Mouse (Mus musculus): ENCODE measurements around the gene Nup214.

Nup214 gene

DNA sequence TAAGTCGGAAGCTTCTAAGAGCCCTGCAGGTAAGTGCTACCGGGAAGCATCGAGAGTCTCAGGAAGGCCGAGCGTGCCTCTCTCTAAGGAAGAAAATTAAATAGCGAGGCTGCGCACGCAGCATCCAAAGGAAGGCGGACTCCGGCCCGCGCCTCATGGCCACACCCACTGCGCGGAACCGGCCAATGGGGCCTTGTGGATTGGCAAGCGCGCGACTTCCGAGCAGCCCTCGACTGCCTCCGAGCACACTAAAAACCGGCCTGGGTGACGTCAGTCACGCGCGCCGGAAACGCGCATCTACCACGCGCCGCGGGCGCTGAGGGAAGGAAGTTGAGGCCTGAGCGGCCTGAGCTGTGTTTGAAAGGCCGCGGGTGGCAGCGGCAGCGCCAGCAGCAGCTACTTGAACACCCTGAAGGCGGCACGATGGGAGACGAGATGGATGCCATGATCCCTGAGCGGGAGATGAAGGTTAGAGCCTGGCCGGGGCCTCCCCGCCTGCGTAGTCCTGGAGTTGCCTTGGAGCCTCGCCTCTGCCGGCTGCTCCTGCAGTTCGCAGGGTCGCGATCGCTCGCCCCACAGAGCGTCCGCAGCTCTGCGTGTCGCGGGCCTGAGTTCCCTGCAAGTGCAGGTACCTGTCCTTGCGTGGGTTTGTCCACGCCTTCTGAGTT is at the start of gene Nup214:
Gene Nup214, plus strand, starts transcription at position 296 of the 668 bp plus-strand sequence.
- no peak; the same call in 1 of the 2 replicates for TF ChIP-seq GATA4 (IDR thresholded peaks at IDR 0.05; ENCODE audit: insufficient replicate concordance, low read length)

DNA sequence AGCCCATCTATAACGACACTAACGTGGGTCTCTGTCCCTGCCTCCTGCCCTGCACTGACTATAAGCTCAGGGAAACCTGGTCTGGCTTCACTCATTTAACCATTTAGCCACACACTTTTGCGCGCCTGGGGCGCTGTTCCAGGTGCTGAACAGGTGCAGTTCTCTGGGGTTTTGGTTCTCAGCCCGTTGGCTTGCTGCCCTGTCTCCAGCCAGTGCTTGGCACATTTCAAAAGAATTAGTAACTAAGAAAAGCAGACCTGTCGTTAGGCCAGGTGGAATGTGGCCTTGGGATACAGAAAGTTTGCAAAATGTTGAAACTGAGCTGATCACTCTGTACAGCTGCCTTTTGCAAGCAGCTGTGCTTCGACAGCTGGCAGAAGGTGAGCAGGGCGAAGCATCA is 49.4 kb upstream of the Nup214 start:
- no peak for TF ChIP-seq GATA4 (IDR thresholded peaks at IDR 0.05; ENCODE audit: insufficient replicate concordance, low read length)

DNA sequence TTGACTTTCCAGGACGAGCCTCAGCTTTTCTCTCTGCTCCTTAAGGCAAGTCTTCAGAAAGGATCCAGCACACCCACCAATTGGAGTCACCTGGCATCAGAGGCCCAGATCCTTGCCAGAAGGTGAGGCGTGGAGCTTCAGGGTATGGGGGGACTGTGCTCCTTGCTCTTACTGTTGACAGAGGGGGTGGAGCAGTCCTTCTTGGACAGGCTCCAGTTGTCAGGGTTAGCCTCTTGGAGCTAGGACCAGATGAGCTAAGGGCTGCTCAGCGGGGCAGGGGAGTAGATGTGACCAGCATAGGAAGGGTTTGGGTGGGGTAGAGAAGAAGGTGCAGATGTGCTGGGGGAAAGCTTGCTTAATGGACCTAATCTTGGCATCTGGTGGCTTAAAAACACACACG is 48.3 kb upstream of the Nup214 start:
- no peak for TF ChIP-seq GATA4 (IDR thresholded peaks at IDR 0.05; ENCODE audit: insufficient replicate concordance, low read length)

DNA sequence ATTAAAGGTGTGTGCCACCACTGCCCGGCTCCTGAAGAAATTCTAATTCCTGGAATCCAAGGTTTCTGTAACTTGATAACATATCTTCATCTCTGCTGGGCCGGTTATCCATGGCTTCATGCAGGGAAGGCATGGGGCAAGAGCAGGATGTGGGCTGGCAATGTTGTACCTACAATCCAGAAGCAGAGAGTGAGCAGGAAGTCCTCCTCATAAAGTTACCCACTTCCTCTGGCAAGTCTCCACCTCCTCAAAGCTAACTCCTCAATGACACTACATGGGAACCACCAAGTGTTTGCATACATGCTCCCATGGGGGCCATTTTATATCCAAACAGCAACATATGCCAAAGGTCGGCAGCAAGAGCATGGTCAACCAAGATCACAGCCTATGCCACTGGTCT is 44.6 kb upstream of the Nup214 start:
- no peak for TF ChIP-seq GATA4 (IDR thresholded peaks at IDR 0.05; ENCODE audit: insufficient replicate concordance, low read length)

DNA sequence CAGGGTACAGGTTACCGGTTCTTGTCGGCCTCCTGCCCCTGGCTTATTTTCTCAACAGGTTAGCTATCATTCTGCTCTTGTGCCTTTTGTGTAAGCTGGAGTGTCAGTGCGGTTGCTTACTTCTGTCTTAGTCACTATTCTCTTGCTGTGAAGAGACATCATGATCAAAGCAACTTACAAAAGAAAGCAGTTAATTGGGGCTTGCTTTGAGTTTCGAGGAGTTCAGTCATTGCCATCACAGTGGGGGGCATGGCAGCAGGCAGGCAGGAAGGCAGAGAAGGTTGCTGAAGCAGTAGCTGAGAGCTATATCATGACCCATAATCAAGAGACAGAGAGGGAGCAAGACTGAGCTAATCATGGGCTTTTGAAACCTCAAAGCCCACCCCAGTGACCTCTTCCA is 39.7 kb upstream of the Nup214 start:
- no peak for TF ChIP-seq GATA4 (IDR thresholded peaks at IDR 0.05; ENCODE audit: insufficient replicate concordance, low read length)

DNA sequence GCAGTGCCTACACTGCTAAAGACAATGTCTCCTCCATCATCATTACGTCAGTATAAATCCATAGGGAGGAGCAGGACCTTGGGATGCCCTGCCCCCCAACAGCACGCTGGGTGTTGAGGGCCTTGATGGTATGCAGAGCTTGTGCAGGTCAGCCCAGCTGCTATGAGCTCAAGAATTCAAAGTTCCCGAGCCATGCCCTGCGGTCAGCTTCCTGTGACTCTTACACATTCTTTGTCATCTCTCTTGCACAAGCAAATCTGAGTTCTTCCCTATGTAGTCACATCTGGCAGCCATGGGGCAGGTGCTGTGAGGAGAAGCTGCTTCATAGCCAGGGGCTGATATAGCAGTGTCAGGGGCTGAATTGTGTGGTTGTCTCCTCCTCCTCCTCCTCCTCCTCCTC is 39.2 kb upstream of the Nup214 start:
- no peak for TF ChIP-seq GATA4 (IDR thresholded peaks at IDR 0.05; ENCODE audit: insufficient replicate concordance, low read length)

DNA sequence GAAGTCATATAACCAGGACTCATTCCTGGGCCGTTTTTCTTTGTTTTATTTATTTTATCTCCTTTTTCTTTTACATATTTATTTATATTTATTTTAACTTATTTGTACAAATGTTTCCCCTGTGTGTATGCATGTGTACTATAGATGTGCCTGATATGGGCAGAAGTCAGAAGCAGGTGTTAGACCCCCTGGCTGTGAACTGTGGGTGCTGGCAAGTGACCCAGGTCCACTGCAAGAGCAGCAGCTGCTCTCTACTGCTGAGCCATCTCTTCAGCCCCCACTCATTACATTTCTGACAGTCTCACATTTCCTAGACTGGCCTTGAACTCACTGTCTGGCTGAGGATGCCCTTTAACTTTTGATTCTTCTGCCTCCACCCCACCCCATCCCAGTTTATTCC is 35.9 kb upstream of the Nup214 start:
- no peak for TF ChIP-seq GATA4 (IDR thresholded peaks at IDR 0.05; ENCODE audit: insufficient replicate concordance, low read length)

DNA sequence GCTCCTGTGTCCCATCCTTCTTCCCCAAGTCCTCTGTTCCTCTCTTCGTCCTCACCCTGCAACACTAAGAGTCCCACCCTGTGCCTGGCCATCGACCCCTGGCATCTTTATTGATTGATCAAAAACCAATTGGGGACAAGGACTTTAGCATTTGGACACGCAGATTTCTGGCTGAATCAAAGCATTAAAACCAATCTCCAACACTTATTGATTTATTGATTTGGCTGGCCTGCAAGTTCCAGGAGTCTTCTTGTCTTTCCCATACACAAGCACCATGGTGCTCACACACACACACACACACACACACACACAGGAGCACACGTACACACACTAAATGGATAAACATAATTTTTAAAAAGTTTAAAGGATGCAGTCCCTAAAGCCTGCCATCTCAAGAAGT is 31.2 kb upstream of the Nup214 start:
- no peak for TF ChIP-seq GATA4 (IDR thresholded peaks at IDR 0.05; ENCODE audit: insufficient replicate concordance, low read length)

DNA sequence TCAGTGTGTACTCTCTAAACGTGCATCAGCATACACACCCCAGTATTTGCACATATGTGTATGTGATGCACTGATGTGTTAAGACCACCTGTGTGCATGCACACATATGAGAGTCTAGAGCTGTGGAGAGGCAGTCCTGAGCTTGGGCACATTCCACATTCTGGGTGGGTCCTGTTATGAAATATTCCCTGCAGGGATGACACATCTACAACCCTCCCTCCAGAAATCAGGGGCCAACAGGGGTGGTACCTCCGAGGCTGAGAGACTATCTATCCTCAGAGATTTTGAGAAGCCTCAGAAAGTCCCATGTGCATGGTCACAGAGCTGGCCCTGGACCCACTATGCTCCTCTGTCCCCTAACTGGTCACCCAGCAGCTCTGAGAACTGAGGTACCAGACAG is 28.7 kb upstream of the Nup214 start:
- no peak for TF ChIP-seq GATA4 (IDR thresholded peaks at IDR 0.05; ENCODE audit: insufficient replicate concordance, low read length)

DNA sequence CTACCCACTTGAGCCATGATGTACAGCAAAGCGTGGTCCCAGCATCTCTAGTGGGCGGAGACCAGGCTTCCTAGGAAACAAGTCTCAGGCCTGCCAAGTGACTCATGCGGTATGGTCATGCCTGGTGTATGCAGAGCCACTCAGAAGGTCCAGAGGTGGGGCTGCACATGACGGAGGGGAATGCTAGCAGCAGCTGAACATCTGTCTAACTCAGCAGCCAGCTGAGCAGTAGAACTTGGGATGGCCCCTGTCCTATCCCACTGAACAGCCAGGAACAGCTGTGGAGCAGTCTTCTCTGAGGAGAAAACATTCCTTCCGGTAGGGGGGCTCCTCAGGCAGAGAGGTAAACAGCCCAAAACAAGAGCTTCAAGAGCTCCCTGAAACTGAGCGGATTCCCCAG is 25.8 kb upstream of the Nup214 start:
- no peak for TF ChIP-seq GATA4 (IDR thresholded peaks at IDR 0.05; ENCODE audit: insufficient replicate concordance, low read length)

DNA sequence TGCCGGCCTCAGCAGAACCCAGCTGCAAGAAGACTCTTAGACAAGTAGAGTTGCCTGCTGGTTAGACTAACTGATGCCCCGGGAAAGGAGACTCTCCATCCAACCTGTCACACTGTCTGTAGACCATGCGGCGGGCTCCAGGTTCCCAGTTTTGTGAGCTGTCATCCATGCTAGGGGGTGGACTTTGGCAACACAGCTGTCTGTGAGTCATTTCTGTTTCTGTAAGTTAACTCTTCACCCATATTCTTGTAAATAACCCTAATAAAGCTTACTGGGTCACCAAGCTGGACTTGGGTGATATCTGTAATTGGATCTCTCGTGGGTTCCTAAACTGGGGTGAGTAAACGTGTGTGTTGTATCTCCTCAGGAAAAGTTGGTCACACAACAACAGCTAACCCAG is 25.4 kb upstream of the Nup214 start:
- no peak for TF ChIP-seq GATA4 (IDR thresholded peaks at IDR 0.05; ENCODE audit: insufficient replicate concordance, low read length)

DNA sequence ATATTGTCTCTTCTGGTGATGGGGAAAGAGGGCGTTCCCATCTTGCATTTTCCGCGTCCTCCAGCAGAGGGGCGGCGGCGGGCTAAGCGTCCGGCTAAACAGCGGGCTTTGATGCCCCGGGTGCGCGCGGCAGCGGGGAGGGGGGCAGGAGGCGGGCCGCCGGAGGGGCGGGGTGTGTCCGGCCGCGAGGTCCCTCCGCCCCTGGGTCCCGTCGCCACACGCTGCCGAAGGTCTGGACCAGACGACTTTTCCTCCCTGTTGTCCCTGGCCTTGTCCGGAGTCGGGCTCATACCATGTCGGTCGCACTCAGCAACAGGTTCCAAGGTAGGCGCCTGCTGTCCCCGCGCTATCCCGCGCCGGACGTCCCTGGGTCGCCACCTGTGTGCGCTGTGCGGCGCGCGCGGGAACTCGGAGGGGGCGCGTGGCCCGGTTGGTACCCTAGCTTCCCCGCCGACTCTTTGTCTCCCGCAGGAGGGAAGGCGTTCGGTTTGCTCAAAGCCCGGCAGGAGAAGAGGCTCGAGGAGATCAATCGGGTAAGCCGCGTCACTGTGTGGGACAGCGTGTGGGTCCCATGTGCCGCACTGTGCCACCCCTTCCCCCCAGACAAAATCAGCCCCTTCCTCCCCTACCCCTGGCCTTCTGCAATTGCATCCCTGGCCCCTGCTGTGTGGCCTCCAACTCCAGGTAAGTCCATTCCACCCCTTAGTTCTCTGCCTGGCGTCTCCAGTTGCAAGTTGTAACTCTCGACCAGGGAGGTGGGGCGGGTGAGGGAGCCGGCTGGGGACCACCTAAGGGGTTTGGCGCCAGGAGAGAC is 24.0 kb upstream of the Nup214 start, which contains the start of gene Aif1l:
Gene Aif1l, plus strand, starts transcription at position 82 of the 814 bp plus-strand sequence.
- TF ChIP-seq GATA4 (IDR thresholded peaks at IDR 0.05; ENCODE audit: insufficient replicate concordance, low read length): no peak

DNA sequence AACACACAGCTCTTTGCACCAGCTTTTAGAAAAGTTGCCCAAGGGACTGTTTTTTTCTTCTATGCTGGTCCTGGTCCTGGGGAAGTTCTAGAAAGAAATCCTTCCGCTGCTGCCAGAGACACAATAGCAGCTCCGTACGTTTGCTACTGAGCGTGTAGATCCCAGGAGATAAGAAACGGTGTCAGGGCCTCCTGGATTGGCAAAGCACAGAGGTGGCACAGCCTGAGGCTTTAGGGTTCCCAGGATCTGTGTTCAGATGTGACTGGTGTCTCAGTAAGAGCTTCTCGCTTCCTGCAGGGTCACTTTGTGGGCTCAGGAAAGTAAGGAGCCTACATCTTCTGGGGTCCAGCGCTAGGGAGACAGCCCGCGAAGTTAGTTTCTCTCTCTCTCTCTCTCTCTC is 23.3 kb upstream of the Nup214 start:
- no peak for TF ChIP-seq GATA4 (IDR thresholded peaks at IDR 0.05; ENCODE audit: insufficient replicate concordance, low read length)

DNA sequence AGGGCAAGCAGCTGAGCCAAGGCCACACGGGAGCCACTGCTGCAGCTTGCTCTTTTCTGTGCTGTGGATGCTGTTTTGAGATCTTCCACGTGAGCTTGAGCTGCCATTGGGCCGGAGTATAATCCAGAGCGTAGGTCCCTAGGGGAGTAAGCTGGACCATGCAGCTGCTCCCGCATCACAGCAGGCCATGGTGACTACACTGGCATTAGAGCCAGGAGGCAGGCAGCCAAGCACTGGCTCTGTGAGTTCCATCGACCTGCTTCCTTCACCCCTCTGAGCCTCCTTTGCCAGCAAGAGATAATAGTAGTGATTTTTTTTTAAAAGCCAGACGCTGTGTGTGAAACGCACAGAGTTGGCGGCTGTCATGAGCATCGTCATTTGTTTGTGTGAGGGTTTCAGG is 22.0 kb upstream of the Nup214 start:
- no peak for TF ChIP-seq GATA4 (IDR thresholded peaks at IDR 0.05; ENCODE audit: insufficient replicate concordance, low read length)

DNA sequence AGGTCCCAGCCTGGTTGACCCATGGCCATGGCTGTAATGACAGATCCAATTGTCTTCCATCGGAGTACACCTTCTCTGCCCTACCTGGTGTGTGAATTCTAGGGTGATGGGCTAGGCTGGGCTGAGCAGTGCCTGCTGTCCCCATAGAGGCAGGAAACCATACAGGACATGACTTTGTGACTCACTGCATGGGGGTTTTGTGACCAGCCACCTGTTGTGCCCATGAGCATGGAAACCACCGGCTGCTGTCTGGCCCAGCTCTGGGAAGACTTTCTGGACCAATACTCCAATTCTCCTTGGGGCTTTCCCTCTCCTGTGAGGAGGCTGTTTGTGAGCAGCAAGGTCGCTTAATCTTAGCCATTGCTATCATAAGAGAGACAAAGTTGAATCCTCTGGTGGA is 21.5 kb upstream of the Nup214 start:
- TF ChIP-seq GATA4 (IDR thresholded peaks at IDR 0.05; ENCODE audit: insufficient replicate concordance, low read length): no peak

DNA sequence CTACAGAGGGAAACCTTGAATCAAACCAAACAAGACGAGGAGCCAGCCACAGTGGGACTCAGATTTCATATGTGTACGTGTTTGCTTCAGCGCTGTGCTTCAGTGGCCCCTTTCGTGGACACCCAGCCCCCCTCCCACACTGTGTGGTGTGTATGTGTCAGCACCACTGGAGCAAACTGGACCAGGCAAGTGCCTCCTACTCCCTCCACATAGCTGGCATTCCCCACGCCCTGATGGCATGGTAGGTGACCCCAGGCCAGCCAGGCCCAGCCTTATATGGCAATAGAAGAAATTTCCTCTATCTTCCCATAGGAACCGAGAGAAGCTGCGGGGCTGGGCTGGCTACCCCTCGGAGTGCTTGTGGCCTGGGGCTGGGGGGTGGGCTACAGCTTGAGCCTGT is 20.5 kb upstream of the Nup214 start:
- TF ChIP-seq GATA4 (IDR thresholded peaks at IDR 0.05; ENCODE audit: insufficient replicate concordance, low read length): no peak
